Mouse (Mus musculus) ovary, adult 18-20 months (tissue): ENCODE results near the gene Kdsr.
A peak's percentile ranks its signal among the peaks of the same experiment; 100 is the strongest.

ENCODE experiments used
- DNase-seq: peaks from one replicate; pipeline ENCODE4 v3.0.0; 2022; ENCODE audit warnings: low spot score, mixed read lengths

The Kdsr gene

GRCm38 (mm10) chr1:106759572-106760435, at the start of gene Kdsr:
Kdsr (minus strand) TSS chr1:106759727.
- peak; percentile 97 for DNase-seq

- DNase-seq = no peak
These were observed 40.4 kb upstream of the Kdsr start for GRCm38 (mm10) chr1:106799931-106800330.

DNA sequence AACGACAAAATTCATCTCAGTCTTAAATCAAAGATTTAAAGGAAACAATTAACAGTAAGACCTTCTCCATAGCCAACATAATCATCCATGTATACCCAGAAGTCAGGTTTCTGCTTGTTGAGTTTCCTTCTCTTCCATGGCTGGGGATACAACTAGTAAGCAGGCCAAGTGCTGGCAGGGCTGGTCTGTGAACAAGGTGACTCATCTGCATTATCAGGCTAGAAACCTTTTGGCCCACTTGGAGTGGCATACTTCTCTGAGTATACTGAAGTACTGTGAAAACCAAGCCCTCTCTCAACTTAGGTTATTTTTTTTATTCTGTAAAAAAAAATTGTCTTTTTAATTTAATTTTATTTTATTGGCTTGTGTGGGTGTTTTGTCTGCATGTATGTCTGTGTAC, 39.9 kb upstream of the Kdsr start:
- DNase-seq = no peak

GRCm38 (mm10) chr1:106796987-106797779, 37.7 kb upstream of the Kdsr start:
- no peak for DNase-seq

DNA sequence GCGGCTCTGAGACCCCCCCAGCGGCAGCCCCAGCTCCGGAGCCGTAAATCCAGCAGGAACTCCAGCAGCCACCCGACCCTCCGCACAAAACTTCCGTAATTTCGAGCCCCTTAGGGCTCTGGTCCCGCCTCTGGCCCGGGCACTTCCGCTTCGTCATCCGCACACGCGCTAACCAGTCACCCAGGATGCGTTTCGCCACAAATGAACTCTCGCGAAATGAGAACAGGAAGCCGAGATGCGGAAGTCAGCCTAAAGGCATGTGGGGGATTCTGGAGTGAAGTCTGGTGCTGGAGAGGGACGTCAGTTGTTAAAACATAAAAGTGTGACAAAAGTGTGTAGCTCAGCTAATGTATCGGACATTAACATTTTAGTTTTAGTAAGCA, 37.0 kb upstream of the Kdsr start, which contains the start of gene Vps4b:
TSS of gene Vps4b (minus strand) at position 187 of the 383 bp plus-strand sequence.
- peak; percentile 89 for DNase-seq

- DNase-seq = peak; percentile 33
These were observed 36.4 kb upstream of the Kdsr start for GRCm38 (mm10) chr1:106795634-106796541.

DNA sequence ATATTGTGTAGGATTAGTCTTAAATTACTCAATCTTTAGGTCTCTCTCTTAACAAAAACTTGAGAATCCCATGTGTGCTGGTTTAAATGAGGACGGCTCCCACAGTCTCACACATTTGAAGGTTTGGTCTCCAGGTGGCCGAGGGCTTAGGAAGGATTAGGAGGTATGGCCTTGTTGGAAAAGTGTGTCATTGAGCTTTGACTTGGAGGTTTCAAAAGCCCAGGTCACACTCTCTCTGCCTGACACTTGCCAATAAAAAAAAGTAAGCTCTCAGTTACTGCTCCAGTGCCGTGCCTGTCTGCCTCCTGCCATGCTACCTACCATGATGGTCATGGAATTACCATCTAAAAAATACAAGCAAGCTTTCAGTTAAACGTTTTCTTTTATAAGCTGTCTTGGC, 15.4 kb upstream of the Kdsr start:
- DNase-seq = no peak

DNA sequence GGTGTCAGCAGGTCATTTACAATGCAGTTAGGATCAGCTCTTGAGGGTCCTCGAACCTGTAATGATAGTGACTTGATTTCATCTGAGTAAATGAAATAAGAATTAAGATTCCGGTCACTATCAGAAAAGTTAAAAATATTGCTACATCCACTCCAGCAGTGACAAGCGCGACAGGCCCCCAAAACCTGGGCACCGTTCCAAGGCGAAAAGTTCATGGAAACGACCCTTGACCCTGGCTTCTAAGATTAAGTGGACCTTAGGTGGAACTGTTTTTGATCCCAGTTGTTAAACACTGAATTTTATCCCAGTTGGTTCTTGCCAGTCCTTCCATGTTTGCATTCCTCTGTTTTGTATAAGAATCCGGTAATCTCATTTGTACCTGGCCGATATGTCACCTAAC, 14.6 kb upstream of the Kdsr start:
- no peak for DNase-seq

- no peak for DNase-seq
These were observed 9.2 kb upstream of the Kdsr start for GRCm38 (mm10) chr1:106768773-106769172.

DNA sequence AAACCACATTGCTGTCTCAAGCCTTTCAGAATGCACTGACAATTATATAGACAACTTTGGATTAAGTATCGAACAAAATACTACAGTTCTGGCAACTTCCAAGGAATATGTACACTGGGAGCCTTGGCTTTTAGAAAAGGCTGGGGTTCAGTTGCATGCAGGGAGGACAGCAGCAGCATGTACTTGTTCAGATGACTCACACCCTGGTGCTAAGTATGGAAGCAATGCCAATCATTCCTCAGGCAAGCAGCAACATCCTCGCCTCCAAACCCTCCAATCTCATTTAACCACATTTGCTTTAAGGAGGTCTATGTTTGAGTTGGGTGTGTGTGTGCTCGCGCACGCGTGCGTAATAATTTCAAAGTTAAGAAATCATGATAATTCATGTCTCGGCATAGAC, 6.2 kb upstream of the Kdsr start:
- no peak for DNase-seq

- DNase-seq = no peak
These were observed 5.3 kb upstream of the Kdsr start for GRCm38 (mm10) chr1:106764846-106765245.

GRCm38 (mm10) chr1:106764281-106764680, 4.8 kb upstream of the Kdsr start:
- DNase-seq = no peak

DNA sequence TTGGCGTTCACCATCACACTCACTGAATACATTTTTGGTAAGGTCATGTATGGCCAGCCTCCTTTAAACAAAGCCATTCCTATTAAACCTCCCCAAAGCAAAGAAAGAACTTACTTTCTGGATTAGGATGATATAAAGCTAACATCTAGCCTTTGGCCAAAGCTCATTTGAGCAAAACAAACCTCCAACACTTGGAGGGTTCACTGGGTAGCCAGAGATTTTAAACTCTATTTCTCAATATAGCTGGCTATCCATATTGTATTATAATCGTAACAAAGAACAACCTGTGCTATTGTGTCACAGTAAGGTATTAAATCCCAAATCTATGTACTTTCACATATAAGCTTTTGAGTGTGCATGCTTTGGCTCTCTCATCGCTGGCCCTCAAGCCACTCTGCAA, 1.2 kb upstream of the Kdsr start:
- DNase-seq = no peak

DNA sequence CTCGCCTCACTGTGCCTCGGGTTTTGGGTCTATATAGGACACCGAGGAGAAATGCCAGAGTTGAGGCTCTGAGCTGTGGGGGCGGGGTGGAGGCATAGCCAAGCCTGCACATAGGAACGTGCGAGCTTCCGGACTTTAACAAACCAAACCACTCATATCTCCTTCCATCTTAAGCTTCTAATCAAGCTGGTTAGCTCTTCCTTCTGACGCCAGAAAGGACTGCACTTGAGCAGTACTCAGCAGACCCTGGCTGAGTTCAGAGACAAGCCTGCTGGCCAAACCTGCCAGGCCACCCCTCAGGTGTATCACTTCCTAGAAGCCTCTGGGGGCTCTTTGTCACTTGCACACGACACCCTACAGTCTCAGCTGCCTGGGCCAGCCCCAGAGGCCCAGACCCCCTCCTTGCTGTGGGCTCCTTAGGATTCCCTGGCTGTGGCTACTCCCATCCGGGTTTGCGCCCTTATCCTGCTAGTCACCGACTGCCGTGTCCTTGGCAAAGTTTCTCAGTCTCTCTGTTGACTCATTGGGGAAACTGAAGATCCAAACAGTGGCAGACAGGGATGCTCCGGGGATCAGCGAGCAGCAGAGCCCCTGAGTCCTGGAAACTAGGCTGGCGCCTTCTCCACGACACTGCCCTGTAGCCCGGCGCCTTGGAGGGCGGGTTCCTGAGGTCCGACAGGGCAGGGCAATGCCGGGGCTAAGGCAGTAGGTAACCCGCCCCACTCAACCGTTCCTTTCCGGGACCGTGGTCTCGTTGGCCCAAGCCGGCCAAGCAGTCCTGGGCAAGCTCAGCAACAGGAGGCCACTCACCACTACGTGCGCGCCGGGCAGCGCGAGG, 574 bp downstream of the Kdsr start:
- DNase-seq = peak; percentile 31

DNA sequence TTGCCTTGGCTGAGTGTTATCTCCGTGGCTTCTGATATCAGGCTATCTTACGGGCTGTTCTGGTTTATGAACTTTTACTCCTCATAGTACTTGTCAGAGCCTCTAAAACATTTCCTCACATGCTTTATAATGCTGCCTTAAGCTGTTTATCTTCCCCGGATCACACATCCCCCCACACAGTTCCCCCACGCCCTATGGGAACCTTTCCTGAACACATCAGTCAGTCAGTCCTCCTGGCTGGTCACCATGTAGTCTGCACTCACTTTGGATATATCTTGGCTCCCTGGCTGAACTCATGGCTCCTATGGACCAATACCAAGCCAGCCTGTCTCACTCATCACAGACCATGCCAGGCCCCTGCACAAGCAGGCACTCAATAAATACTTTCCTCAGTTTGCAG, 2.9 kb downstream of the Kdsr start:
- DNase-seq = no peak

DNA sequence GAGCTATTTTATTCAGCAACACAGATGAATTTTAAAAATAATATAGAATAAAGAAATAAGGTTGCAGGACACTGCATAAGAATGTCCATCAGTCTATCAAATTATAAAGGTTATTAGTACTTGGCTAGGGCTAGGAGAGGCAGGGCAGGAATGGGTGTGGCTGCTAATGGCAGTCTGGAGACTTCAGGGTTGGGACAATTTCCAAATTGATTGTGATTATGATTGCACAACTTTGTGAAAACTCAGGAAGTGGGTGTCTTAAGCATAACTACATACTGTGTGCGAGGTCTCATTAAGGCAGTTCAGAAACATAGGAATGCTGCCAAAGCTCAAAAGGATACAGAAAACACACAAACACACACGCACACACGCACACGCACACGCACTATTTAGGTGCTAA, 7.5 kb downstream of the Kdsr start:
- DNase-seq = no peak

GRCm38 (mm10) chr1:106750656-106751055, 8.9 kb downstream of the Kdsr start:
- no peak for DNase-seq

DNA sequence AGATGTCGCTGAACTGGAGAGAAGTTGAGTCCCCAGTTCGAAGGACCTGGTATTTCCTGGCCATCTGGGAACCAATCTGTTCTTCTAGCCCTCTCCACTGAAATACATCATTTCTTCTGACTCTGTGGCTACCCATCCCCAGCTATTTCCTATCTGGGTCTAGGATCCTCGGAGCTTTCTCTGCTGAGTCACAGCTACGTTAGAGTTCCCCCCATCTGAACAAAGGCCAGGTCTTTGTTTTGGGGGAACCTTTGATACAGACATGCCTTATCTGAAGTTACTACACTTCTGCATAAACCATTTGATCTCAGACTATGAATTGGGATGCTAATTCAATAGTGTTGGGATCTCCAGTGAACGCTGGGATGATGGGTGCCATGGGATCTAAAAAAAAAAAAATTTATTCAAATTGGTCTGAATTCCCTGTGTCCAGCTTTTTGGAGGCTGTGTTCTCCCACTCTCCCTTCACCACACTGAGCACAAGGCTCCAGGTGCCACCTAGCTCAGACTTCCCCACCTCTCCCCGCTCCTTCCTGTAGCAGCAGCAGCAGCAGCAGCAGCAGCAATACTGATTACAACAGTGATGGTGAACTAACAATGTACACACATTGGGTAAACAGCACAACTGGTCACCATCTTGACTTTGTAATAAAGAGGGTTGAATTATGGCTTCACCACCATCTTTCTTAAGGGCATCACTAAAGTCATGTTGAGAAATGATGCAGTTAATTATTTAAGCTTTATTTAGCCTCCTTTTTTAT, 10.8 kb downstream of the Kdsr start:
- no peak for DNase-seq

- DNase-seq = no peak
These were observed 16.5 kb downstream of the Kdsr start for GRCm38 (mm10) chr1:106742980-106743379.

DNA sequence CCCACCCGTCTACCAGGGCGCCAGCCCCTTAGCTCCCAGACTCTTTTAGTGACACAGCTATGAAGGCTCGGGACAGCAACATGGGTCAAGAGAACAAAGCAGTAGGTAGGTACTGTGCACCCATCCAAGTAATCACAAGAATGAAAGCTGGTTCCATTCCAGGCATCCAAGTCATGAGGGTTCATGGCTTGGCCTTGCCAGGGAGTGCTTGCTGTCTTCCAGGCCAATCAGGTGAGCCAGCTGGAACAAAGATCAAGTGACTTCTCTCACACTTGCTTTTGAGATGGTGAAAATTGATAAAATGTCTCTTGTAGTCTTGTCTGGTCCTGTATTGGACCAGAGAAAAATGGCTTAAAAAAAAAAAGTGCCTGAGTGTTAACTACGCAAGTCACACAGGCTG, 18.8 kb downstream of the Kdsr start:
- DNase-seq = no peak
